Mouse (Mus musculus): ENCODE data around the gene Slc6a6.

- no peak for TF ChIP-seq POLR2A (IDR thresholded peaks at IDR 0.05; ENCODE audit: insufficient read depth, low read length)
- TF ChIP-seq EP300 (IDR thresholded peaks at IDR 0.05; ENCODE audit: insufficient read depth, low read depth, low read length): no peak
- TF ChIP-seq CTCF (IDR thresholded peaks at IDR 0.05; ENCODE audit: low read depth, low read length): no peak
These were observed 15.6 kb upstream of the Slc6a6 start for GRCm38 (mm10) chr6:91668276-91668675.
